Mouse (Mus musculus) erythroid progenitor cell, adult 5-6 weeks (primary cell): ENCODE data around the gene Ypel1. TPM values are rescaled to one million over a fixed set of nuclear protein-coding genes. Genes with fewer than 3 reads are reported as not detected.

ENCODE experiments used
- total RNA-seq, 2 experiments: library from RNA; stranded (forward) in 1 of 2; stranded (reverse) in 1 of 2; fragments of 150-400 nt in 1 of 2; fragments of 186-747, 209-891 nt in 1 of 2; gene quantifications; 2 replicates each; pipeline versions ENCODE4 v1.2.3 to v1.2.4; 2015 to 2017; ENCODE audit warnings: low replicate concordance in 2 of 2

Gene Ypel1
- total RNA-seq, 2 experiments from 2014 or later = not detected

Other genes starting within 250 kb of the Ypel1 start
- gene Spag6l, start 240.2 kb upstream of the Ypel1 start, total RNA-seq (2015; ENCODE audit: low replicate concordance) = not detected in 2 replicates
- 3.6 TPM in 1 of 2 replicates, not detected in the other for gene Spag6l, start 240.2 kb upstream of the Ypel1 start, total RNA-seq (2017; ENCODE audit: low replicate concordance)
- 46.9 and 57.8 TPM in 2 replicates for gene Igll1, start 205.7 kb upstream of the Ypel1 start, total RNA-seq (2015; ENCODE audit: low replicate concordance)
- gene Igll1, start 205.7 kb upstream of the Ypel1 start, total RNA-seq (2017; ENCODE audit: low replicate concordance) = 2.7 and 10.8 TPM in 2 replicates
- gene Top3b, start 199.0 kb upstream of the Ypel1 start, total RNA-seq (2015; ENCODE audit: low replicate concordance) = 18.0 and 33.5 TPM in 2 replicates
- 11.9 and 24.3 TPM in 2 replicates for gene Top3b, start 199.0 kb upstream of the Ypel1 start, total RNA-seq (2017; ENCODE audit: low replicate concordance)
- gene Vpreb1, start 198.9 kb upstream of the Ypel1 start, total RNA-seq (2015; ENCODE audit: low replicate concordance) = 19.1 and 29.8 TPM in 2 replicates
- 8.5 and 11.7 TPM in 2 replicates for gene Vpreb1, start 198.9 kb upstream of the Ypel1 start, total RNA-seq (2017; ENCODE audit: low replicate concordance)
- gene Ppm1f, start 173.2 kb upstream of the Ypel1 start, total RNA-seq (2015; ENCODE audit: low replicate concordance) = 1.7 and 1.8 TPM in 2 replicates
- 0.30 and 2.7 TPM in 2 replicates for gene Ppm1f, start 173.2 kb upstream of the Ypel1 start, total RNA-seq (2017; ENCODE audit: low replicate concordance)
- gene Mapk1, start 86.3 kb upstream of the Ypel1 start, total RNA-seq (2015; ENCODE audit: low replicate concordance) = 81.7 and 109 TPM in 2 replicates
- 113 and 116 TPM in 2 replicates for gene Mapk1, start 86.3 kb upstream of the Ypel1 start, total RNA-seq (2017; ENCODE audit: low replicate concordance)
- 41.9 and 43.2 TPM in 2 replicates for gene Ppil2, start 41.6 kb downstream of the Ypel1 start, total RNA-seq (2015; ENCODE audit: low replicate concordance)
- 37.7 and 65.6 TPM in 2 replicates for gene Ppil2, start 41.6 kb downstream of the Ypel1 start, total RNA-seq (2017; ENCODE audit: low replicate concordance)
- 5.9 TPM in 1 of 2 replicates, not detected in the other for gene 2610318N02Rik, start 55.5 kb downstream of the Ypel1 start, total RNA-seq (2015; ENCODE audit: low replicate concordance)
- 2.7 and 2.9 TPM in 2 replicates for gene 2610318N02Rik, start 55.5 kb downstream of the Ypel1 start, total RNA-seq (2017; ENCODE audit: low replicate concordance)
- gene Sdf2l1, start 62.7 kb downstream of the Ypel1 start, total RNA-seq (2015; ENCODE audit: low replicate concordance) = 18.4 and 25.6 TPM in 2 replicates
- gene Sdf2l1, start 62.7 kb downstream of the Ypel1 start, total RNA-seq (2017; ENCODE audit: low replicate concordance) = 7.2 and 15.7 TPM in 2 replicates
- not detected in 2 replicates for gene Ydjc, start 74.9 kb downstream of the Ypel1 start, total RNA-seq (2015; ENCODE audit: low replicate concordance)
- 0.13 TPM in 1 of 2 replicates, not detected in the other for gene Ydjc, start 74.9 kb downstream of the Ypel1 start, total RNA-seq (2017; ENCODE audit: low replicate concordance)
- not detected in 2 replicates for gene Ccdc116, start 77.5 kb downstream of the Ypel1 start, total RNA-seq (2015; ENCODE audit: low replicate concordance)
- 0.83 and 0.90 TPM in 2 replicates for gene Ccdc116, start 77.5 kb downstream of the Ypel1 start, total RNA-seq (2017; ENCODE audit: low replicate concordance)
- gene Ube2l3, start 133.0 kb downstream of the Ypel1 start, total RNA-seq (2015; ENCODE audit: low replicate concordance) = 110 and 161 TPM in 2 replicates
- gene Ube2l3, start 133.0 kb downstream of the Ypel1 start, total RNA-seq (2017; ENCODE audit: low replicate concordance) = 31.6 and 40.6 TPM in 2 replicates
- not detected in 2 replicates for gene Rimbp3, start 138.9 kb downstream of the Ypel1 start, total RNA-seq (2015; ENCODE audit: low replicate concordance)
- 0.38 TPM in 1 of 2 replicates, not detected in the other for gene Rimbp3, start 138.9 kb downstream of the Ypel1 start, total RNA-seq (2017; ENCODE audit: low replicate concordance)
- under 0.01 TPM in 1 of 2 replicates, not detected in the other for gene Hic2, start 163.9 kb downstream of the Ypel1 start, total RNA-seq (2015; ENCODE audit: low replicate concordance)
- 0.13 and 0.23 TPM in 2 replicates for gene Hic2, start 163.9 kb downstream of the Ypel1 start, total RNA-seq (2017; ENCODE audit: low replicate concordance)
- 4.6 TPM in 1 of 2 replicates, not detected in the other for gene Tmem191c, start 206.4 kb downstream of the Ypel1 start, total RNA-seq (2015; ENCODE audit: low replicate concordance)
- gene Tmem191c, start 206.4 kb downstream of the Ypel1 start, total RNA-seq (2017; ENCODE audit: low replicate concordance) = not detected in 2 replicates